Mouse (Mus musculus): ENCODE measurements around the gene Aqp5.

The Aqp5 gene

DNA sequence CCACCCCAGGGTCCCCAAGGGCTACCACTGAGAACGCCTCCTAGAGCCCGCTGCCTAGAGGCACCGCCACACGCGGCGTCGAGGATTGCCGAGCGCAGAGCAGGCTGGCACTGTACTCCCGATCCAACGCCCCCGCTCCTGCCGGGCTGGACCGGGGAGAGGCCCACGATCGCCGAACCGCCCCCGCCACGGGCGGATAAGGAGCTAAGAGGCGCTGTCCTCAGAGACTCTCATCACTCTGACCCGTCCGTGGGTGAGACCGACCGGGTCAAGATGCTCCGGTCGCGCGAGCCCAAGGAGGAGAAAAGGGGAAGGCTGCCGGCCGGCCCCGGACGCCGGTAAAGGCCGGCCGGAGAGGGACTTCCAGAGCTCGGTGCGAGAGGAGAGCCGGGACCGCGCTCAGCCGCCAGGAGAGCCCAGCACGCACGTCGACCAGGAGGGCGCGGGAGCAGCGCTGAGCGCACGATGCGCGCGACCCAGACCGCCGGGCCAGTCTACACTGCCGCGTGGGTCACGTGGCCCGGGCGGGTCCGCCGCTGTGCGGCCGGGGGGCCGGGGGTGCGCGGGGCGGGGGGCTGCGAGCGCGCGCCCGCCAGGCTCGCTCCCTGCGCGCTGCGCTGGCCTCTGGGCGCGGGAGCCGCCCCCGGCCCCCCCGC, at the start of gene Aqp5:
Aqp5 (plus strand) TSS at position 354 of the 656 bp plus-strand sequence.
- peak; percentile 72 for DNase-seq

DNA sequence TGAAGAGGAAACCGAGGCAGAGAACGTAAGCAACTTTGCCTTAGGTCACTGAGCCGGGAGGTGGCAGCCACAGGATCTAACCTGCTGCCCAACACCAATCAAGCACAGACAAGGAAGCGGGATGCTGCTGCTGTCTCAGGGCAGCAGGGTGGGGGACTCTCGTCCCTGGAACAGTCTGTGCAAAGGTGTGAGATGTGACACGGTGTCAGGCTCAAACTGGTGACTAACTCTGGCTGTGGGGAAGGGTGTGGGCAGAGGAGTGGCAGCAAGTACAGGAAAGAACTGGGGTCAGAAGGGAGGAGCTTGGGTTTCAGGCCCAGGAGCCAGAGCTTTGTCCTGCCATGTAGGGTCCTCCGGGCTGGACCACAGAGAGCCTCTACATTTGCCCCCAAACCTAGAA, 46.5 kb upstream of the Aqp5 start:
- no peak for DNase-seq

DNA sequence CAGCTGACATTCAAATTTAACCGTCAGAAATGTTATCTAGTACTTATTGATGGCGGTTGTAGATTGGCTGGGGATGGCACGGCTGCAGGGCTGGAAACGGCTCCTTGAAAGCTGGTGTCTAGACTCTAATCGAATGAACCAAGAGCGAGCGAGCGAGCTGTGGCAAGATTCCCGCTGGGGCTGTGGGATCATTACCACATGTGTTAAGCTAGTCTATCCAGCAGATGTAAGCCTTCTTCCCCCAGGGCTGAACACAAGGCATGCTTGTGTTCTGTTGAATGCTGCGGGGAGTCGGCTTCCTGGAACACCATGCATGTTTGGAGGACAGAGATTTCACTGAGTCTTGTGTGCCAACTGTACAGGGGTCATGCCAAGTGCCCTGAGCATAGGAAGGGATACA, 44.0 kb upstream of the Aqp5 start:
- peak; percentile 63 for DNase-seq

DNA sequence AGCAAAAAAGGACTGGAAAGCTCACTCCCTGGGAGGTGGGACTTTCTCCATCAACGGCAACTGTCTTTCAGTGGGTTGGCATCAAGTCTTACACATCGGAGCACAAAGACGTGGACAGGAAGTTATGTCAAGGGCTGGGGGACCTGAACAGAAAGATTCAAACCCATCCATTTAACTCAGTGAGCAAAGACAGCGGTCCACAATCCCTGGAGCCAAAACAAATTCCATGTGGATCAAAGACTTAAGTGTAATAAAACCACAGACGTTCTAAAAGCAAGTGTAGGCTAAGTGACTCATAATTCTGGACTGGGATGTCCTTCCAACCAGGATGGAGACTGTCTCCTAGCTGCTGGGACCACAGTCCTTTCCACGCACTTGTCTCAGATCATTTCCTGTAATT, 42.9 kb upstream of the Aqp5 start:
- no peak for DNase-seq

DNA sequence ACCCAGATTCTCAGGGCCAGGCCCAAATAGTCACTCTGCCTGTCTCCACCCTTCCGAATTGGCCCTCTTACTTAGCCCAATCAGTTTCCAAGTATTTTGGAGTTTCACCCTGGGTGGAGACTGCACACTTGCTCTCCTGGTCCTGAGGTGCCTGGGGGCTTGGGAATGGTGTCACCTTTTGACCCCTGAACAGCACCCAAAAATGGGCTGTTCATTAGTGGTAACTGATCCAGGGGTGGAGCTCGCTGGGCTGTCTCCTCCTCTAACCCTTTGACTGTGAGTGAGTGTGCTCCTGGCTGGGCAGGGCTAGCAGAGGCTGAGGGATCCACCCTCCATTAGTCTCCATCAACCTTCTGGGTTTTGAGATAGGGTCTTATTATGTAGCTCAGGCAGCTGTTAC, 40.7 kb upstream of the Aqp5 start:
- DNase-seq, result no peak

DNA sequence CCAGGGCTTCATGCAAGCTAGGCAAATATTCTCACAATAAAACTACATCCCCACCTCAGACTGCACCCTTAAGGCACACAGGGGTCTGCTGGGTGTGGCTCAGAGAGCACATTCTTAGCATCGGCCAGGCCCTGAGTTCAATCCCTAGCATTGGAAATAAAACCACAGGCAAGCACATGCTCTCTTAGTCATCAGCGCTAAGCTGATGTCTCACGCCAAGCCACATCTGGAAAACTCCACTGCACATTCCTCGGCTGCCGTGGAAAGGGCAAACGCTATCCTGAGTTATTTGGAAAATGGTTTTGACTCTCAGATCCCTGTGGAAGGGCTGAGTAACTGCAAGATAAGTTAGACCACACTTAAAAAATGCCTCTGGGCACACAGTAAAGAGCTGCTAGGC, 36.8 kb upstream of the Aqp5 start:
- no peak for DNase-seq

DNA sequence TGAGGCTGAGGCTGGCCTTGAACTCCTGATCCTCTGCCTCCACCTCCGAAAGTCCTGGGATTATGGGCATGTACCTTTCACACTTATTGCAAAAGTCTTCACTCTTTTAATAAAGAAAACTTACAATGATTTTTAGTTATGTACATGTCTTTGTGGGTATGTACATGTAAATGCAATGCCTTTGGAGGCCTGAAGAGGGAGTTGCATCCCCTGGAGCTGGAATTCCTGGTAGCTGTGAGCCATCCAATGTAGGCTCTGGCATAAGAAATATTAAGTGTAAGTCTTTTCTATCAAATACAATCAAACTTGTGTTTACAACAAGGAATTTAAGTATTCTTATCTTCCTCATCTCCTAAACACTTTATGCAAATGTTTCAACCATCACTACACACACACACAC, 31.6 kb upstream of the Aqp5 start:
- no peak for DNase-seq

DNA sequence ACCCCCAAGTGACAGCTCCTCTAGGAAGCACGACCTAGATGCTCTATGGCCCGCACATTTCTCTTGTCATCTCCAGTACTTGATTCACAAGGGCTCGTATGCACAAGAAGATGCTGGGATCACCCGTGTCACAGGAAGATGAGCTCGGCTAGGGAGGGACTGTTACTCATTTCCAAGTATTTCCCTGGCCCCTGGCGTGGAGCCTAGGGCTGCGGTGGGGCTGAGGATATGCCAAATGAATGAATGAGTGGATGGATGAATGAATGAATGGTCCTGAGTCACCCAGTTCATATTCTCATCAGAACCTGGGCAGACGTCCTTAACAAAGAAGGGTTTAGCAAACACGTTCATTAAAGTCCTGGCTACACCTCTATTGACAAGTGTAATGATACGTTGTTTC, 30.3 kb upstream of the Aqp5 start:
- DNase-seq, result no peak

DNA sequence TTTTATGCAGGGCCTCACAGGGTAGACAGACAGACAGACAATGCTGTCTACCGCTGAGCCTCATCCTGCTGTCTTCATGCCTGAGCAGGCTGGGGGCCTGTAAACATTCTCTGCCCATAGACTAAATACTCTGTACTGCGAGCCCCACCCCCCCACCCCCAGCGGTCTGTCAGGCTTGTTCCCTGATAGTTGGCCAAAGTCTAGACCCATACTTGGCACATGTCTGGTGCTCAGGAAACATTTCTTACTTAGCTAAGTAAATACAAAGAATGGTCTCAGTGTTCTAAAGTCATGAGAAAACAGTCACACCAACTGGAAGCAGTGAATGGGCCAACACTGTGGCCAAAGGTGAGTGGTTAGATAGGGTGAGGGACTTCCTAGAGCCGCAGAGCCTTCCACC, 23.2 kb upstream of the Aqp5 start:
- DNase-seq, result no peak

DNA sequence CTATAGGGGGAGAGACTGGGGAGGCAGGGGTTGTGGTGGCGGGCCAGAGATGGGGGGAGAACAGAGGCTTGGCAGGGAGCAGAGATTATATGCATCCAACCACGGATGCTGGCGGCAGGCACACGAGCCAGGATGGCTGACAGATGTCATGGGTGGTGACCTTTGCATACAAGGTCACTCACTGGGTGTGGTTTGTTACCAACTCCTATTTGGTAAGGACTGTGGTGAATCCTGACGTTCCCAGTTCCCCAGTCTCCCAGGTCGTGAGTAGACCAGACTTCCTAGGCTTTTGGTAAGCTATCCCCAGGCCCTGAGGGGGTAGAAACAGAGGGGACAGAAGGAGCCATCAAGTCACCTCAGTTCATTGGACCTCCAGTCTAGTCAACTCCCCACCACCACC, 21.9 kb upstream of the Aqp5 start:
- DNase-seq, result no peak

DNA sequence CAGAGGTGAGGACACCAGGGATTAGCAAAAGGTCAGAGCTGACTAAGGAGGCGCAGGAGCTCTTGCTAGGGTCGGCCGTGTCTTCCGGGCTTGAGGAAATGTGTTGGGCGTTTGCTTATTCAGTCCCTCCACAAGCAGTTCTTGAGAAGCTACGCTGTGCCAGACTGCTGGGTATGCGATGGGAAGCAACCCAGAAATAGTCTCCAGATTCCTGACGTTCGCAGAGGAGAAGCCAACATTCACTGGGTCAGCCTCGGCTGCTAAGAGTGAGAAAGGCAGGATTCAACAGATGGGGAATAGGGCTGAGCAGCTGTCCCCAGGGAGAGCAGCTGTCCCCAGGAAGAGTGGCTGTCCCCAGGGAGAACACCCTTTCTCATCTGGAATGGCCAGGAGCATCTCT, 21.5 kb upstream of the Aqp5 start:
- DNase-seq, result no peak

DNA sequence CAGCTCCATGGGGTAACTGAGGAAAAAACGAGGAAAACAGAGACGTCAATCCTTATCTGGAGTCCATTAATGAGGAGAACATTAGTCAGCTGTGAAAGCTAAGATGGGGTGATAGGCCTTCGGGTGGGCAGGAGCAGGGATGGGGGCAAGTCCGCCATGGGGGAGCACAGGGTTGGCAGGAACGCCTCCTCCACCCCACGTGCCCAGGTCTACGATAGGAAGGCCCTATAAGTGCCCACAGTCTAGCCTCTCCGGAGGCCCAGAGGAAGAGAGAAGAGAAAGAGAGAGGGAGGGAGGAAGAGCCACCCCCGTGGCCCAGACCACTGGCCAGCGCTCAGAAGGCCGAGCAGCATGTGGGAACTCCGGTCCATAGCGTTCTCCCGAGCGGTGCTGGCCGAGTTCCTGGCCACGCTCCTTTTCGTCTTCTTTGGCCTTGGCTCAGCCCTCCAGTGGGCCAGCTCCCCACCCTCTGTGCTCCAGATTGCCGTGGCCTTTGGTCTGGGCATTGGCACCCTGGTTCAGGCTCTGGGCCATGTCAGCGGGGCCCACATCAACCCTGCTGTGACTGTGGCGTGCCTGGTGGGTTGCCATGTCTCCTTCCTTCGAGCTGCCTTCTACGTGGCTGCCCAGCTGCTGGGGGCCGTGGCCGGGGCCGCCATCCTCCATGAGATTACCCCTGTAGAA, 11.6 kb upstream of the Aqp5 start, which contains the start of gene Aqp2:
Aqp2 (plus strand) TSS at position 254 of the 684 bp plus-strand sequence.
- no peak for DNase-seq

DNA sequence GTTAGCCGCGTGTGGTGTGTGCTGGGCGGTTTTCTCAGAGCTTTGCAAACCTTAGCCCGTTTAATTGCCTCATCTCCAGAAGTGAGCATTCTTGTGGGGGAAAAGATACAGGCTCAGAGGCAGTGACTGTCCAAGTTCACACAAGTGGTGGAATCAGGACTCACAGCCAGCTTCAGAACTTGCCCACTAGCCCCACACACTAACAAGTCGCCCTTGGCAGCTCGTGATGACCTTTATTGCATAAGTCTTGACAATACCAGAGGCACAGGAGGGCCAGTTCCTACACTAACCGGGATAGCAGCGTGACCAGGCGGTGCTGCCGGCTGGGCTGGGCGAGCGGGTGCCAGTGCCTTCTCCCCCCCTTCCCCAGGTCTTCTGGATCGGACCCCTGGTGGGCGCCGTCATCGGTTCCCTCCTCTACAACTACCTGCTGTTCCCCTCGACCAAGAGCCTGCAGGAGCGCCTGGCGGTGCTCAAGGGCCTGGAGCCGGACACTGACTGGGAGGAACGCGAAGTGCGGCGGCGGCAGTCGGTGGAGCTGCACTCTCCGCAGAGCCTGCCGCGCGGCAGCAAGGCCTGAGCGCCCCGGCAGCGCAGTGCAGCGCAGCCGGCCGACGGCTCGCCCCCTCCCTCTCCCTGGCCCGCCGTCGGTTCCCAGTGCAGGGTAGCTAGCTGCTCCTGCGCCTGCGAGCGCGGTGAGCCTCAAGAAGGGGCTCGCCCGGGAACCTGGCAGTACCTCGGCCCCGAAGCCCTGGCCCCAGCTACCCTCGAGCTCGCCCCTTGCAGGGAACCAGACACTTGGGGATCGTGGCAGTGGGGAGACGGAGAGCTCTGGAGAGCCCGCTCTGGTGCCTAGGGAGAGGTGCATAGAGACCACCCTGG, 6.9 kb upstream of the Aqp5 start:
- DNase-seq, result peak; percentile 63

DNA sequence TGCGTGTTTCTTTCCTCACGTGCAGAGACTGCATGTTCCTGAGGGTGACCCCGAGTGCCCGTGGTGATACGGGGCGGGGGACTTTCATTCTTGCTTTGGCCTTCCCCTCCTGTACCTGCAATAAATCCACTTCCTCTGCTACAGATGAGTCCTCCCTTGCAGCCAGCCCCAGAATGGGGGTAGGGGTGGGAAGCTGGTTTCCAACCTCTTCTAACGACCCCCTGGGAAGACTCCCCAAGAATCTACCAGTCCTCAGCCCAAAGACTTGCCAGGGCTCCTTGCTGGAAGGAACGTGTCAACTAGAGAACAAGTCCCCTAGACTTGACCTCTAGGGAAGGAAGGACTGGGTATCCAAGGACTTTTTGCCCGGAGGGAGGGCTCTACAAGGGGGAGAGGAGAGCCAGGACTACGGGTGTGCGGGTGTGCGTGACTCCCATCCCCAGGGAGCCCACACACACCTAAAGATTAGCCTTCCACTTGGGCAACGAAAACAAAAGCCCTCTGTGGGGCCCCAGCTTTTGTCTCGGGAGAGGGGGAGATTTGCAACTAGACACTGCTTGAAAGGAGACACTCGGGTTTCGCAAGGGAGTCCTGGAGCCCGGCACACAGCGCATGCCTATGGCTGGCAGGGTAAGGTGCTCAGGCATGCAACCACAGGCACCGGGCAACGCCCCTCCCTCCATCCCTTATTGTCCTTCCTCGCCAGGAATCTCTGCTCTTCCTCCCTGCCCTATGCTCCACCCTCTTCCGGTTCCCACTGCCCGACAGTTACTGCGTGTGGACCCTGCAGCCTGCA, 6.0 kb upstream of the Aqp5 start:
- DNase-seq, result peak; percentile 53

DNA sequence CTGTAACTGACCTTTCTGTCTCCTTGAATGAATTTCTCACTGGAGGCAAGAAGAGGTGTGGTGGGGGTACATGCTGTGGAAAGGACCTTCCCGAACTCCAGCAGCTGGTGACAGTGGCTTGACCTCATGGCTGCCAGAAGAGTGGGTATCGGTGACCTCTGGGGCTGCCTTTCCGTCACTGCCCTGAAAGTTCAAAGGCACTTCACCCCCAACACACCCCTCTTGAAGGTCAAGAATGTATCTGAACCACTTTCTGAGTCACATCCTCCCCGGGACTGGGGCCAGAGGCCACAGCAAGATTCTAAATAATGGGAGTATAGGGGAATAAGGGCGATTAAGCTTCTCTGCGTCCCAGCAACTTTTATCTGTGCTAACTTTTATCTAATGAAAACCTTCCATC, 4.8 kb upstream of the Aqp5 start:
- no peak for DNase-seq

DNA sequence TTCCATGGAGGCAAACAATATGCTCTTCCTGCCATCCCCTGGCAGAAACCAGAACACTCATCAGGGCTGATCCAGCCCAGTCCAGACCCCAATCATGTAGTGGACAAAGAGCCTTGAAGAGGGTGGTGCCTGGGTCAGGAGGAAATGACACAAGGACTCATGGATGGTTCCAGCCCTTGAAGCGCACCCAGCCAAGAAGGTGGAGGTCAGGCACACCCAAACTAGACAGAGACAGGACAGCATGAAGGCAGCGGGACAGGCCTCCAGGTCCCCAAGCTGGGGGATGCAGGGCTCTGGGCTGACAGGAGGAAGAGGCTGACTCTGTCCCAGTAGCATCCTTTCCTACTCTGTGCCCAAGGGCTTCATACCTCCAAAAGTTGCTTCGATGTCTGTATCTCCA, 4.1 kb upstream of the Aqp5 start:
- no peak for DNase-seq

DNA sequence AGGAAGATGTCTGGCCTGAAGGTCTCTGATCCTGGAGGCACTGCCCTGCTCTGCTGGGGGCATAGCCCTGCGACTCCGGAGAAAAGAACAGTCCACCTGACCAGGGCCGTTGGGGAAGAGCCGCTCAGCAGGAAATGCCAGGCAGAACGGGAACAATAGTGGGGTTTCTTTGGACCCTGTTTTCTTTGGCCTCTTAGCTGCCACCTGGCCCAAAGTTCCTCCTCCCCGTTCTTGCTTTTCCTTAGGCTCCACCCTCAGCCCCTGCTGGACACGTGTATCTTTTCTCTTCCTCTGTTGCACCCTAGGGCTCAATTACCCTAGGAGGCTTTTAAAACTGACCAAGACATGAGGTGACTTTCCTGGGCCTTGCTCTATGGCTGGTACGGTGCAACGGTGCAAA, 1.3 kb upstream of the Aqp5 start:
- no peak for DNase-seq

DNA sequence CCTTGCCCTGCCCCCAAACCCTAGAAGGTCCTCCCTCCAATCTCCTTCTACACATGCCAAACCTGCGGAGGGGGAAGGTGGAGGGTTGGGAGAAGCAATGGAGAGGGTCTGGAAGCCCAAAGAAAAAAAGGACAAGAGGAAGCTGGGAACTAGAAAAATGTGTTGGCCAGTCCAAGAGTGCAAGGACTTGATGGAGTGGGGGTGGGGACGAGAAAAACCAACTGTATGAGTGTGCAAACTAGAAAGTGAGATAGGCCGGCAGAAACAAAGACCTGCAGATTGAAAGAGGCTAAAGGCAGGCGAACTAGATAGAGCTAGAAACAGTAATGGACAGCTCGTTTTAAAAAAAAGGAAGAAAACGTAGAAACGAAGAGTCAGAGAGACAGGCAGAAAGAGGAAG, 878 bp upstream of the Aqp5 start:
- DNase-seq, result no peak

DNA sequence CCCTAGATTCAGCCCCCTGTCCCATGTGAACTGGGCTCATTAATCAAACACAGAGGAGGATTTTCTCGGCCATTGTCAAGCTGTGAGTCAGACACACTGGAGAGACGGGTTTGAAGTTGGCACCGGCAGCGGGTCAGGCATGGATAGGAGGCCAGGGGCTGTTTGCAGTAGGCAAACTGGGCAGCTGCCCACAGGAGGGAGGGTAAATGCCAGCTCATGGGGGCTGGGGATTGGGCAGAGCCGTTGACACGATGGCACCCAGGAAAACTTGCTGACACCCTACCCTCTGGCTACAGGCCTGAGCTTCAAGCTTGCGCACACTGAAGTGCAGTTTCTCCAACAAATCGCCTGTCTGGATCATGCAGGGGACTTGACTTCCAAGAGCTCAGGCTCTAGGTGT, 1.6 kb downstream of the Aqp5 start:
- no peak for DNase-seq

DNA sequence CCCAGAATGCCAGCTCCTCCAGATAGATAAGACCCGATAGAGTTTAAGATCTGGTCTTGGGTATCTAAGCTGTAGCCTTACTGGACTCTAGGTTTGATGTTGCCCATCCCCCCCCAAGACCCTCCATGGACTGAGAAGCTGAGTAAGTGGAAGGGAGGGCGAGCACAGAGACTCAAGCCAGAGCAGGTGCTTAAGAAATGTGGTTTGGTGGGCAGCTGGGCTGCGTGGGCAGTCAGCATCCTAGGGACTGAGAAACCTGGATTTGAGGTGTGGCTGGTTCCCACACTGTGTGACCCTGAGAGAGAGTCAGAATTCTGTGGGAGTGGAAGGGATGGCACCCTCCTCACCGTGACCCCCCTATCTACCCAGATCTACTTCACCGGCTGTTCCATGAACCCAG, 2.3 kb downstream of the Aqp5 start:
- DNase-seq, result no peak

DNA sequence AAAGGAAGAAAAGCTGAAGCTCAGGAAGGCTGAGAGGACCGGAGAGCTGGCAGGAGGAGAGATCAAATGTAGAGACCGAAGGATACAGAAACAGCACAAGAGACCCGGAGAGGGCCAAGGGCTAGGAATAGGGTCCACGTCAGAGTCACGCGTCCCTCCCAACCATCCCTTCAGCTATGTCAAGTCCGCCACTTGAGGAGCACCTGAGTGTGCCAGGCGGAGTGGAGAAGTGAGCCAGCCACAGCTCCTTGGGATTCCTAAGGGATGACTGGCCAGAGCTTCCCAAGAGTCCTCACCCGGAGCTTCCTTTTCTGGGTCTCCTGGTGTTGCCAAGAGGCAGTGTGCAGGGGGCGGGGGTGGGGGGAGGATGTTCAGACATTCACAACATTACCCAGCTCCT, 4.4 kb downstream of the Aqp5 start:
- DNase-seq, result no peak

DNA sequence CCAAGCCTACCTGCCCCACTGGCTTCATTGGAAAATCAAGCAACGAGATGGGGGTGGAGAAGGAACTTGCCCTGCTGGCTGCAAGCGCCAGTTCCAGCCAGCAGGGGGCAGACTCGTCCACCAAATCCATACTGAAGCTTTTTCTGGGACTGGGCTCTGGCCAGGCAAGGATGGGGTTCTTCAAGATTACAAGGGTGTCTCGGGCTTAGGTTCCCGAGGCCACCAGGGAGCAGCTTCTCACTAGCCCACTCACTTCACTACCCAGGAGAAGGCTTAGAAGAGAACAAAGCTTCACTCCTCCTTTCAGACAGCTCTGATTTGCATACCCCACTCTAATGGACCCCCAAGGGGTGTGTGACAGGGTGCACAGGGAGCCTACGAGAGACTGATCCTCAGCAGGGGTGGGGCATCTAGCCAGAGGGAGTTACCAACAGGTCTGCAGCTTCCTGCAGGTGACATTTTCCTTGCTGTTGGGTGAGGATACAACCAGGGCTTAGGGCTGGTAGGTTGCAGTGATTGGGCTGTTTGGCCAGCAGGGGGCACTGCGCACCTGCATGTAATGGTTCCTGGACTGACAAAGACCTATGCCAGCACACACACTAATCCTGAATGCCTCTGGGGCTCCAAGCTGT, 5.6 kb downstream of the Aqp5 start:
- peak; percentile 91 for DNase-seq

DNA sequence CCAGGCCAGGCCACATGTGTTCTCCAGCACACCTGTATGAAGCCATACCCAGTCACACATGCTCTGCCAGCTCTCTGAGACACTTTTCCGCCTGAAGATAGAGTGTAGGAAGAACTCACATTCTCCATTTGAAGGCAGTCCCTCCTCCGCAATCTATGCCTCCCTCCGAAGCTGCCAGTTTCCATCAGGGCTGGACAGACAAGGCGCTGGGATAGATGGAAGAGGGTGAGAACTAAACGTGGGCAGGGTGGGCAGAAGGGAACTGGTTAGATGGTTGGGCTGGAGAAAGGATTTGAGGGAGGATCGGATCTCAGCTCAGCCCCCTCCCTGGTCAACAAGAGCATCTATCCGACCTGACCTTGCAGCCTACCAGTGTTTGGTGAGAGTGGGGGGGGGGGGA, 6.3 kb downstream of the Aqp5 start:
- DNase-seq, result no peak

Data from retina, postnatal 1 day (tissue).